Mouse (Mus musculus) left cerebral cortex, postnatal 25 days (tissue): Measurements from ENCODE around the gene Mff. TPM values are rescaled to one million over a fixed set of nuclear protein-coding genes. Genes with fewer than 3 reads are reported as not detected.
A peak's percentile ranks its signal among the peaks of the same experiment; 100 is the strongest.

Experiments used
- DNase-seq, 2 experiments: peaks; one replicate each; pipeline ENCODE4 v3.0.0; 2022; ENCODE audit warnings: low spot score in 2 of 2, mixed read lengths in 1 of 2
- intact Hi-C: fragments of 180-260 bp; cut with DNase I; formaldehyde crosslinking; loops from one replicate; pipeline ENCODE4 v1.15.1; 2025
- total RNA-seq, 2 experiments: library from RNA; stranded (reverse); gene quantifications; 2 replicates each; pipeline ENCODE4 v1.2.3; 2021

Gene Mff
- total RNA-seq, 2 experiments from 2014 or later: 274 to 279 TPM

- intact Hi-C loops: no loop called here
- no peak for DNase-seq
Observed at GRCm38 (mm10) chr1:82766641-82767040, 42.0 kb downstream of the Mff start.

- intact Hi-C loops: no loop called here
- no peak for DNase-seq
Observed at GRCm38 (mm10) chr1:82768269-82768668, 43.6 kb downstream of the Mff start, which contains the start of gene Tm4sf20. TSS of gene Tm4sf20 (minus strand) at chr1:82768461.

GRCm38 (mm10) chr1:82771022-82771586 is 46.4 kb downstream of the Mff start, which contains the start of gene Gm47791:
TSS of gene Gm47791 (minus strand) at chr1:82771243.
- DNase-seq: no peak
- intact Hi-C loops: no loop called here

DNA sequence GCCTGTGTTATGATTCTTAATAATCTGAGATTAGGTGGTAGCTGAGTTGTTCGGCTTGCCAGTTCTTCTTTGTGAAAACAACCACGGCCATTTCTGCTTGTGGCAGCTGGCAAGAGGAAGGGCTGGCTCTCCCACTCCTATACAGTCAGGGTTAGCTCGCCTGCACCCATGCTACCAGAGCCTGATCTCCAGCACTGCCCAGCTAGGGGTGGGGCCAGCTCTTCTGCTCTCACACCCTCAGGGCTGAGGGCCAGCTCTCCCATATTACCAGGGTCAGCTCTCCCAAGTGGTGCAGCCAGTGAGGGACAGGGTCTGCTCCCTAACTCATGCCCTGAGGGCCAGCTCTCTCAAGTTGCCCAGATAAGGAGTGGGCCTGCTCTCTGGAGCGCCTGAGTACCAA is 47.7 kb downstream of the Mff start:
- DNase-seq: no peak
- intact Hi-C loops: no loop called here

DNA sequence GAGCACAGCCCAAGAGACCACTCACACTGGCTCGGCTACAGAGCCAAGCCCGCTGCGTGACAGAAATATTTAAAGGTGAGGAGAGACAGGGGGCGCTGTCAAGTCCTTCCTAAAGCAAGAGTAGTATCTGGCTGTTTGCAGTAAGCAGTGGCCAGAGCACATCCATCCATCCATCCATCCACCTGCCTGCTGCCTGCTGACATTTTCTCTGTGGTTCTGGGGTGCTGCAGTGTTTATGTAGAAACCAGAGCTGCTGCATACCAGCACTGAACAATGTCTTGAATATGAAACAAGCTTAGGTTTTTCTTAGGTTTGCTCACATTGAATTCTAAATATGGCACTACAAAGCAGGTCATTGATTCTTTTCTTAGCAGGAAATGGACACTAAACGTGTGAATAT is 48.5 kb downstream of the Mff start:
- peak in 1 of 2 experiments; percentile 34 for DNase-seq
- intact Hi-C loops: no loop called here

- intact Hi-C loops: no loop called here
- peak in 1 of 2 experiments; percentile 53 for DNase-seq
Observed at GRCm38 (mm10) chr1:82775293-82775692, 50.6 kb downstream of the Mff start.

DNA sequence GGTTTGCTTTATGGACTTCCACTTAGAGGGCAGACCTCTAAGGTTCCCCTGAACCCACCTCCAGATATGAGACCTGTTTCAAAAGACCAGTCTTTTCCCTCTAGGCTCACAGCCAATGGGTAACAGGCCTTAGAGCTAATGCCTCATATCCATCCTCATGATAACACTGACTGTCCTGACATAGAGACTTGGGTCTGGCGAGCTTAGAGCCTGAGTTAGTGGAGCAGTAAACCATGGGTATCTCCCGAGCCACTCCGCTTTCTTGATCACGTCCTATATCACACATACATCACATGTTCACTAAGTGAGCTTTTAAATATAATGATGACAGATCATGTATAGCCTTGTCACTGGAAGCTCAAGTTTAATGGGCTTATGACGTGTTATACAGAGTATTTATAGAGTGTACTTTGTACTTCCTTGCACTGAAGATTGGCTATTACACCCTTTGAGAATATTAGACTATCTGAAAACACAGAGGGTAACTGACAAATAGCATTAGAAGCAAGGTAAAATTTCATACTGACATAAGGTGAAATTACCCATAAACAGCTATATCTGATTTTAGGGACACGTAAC is 54.8 kb downstream of the Mff start:
- no peak for DNase-seq
- intact Hi-C loops: no loop called here

- intact Hi-C loops: loop anchor here (10.0 kb wide), 1 partner anchor 931 kb away; no protein-coding TSS in a partner anchor
- DNase-seq: no peak
Observed at GRCm38 (mm10) chr1:82783559-82783958, 58.9 kb downstream of the Mff start.

- intact Hi-C loops: loop anchor here (5.0 to 10.0 kb wide), 2 partner anchors 402 to 929 kb away; no protein-coding TSS in a partner anchor
- DNase-seq: no peak
Observed at GRCm38 (mm10) chr1:82785546-82785945, 60.9 kb downstream of the Mff start.

DNA sequence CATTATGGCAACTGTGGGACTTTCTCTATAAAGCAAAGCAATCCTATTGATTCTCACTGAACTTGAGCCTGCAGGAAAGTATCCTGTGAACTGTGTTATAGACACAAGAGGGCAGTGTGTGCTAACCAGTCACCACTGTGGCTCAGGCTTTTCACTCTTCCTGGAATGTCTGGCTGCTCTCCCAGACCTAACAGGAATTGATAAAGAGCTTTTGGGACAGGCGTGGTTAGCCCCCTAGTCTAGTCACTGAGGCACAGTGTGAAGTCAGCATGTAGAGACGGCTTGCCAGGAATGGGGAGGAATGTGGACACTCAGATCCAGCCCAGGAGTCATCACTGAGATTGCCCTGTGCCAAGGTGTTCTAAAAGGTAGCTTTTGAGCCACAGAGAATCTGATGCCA is 62.7 kb downstream of the Mff start:
- intact Hi-C loops: loop anchor here (2.0 to 10.0 kb wide), 4 partner anchors 51 to 927 kb away; partner anchors contain the start of gene Agfg1
- DNase-seq: peak; percentile 66 to 83

- peak in 1 of 2 experiments; percentile 42 for DNase-seq
- intact Hi-C loops: loop anchor here (5.0 to 10.0 kb wide), 2 partner anchors 399 to 927 kb away; no protein-coding TSS in a partner anchor
Observed at GRCm38 (mm10) chr1:82788070-82788469, 63.4 kb downstream of the Mff start.

GRCm38 (mm10) chr1:82791105-82791504 is 66.4 kb downstream of the Mff start:
- intact Hi-C loops: loop anchor here (5.0 kb wide), 1 partner anchor 286 kb away; no protein-coding TSS in a partner anchor
- DNase-seq: no peak

GRCm38 (mm10) chr1:82792238-82792637 is 67.5 kb downstream of the Mff start:
- intact Hi-C loops: loop anchor here (5.0 kb wide), 1 partner anchor 285 kb away; no protein-coding TSS in a partner anchor
- DNase-seq: no peak

DNA sequence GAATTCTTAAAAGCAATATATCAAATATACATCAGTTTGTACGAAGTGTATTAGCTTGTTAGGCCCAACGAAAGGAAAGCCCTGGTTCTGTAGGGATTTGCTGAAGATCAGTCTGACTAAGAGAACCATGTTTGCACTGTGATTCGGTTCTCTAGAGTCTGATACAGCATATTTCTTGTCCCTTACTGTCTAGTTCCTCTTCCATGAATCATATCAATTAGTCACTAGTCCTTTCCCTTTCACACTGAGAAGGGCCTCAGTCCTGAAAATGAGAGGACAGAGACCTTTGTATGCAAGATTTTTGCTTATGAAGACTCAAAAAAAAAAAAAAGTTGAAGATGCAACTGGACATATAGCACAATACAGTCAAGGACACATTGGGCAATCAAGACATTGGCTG is 68.4 kb downstream of the Mff start:
- intact Hi-C loops: loop anchor here (5.0 kb wide), 1 partner anchor 284 kb away; no protein-coding TSS in a partner anchor
- DNase-seq: no peak

DNA sequence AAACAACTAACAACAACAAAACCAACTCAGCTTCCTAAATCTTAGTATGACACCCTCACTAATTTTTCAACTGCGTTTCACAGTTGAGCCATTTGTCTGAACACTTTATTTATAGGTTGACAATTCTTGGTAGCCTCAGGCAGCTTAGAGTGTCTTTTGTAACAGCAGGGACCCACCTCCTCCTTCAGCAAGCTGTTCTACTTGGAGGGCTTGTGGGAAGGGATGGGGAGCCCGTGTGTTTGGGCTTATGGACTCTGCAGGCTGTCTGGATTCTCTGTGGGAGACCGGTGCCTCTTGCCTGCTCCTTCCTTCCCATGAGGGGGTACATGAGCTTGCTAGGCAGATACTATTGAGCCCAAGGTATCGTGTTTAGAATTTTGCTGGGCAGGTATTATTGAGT is 69.3 kb downstream of the Mff start:
- intact Hi-C loops: loop anchor here (5.0 kb wide), 1 partner anchor 283 kb away; no protein-coding TSS in a partner anchor
- DNase-seq: peak; percentile 43 to 85

- intact Hi-C loops: no loop called here
Observed at GRCm38 (mm10) chr1:82795211-82795610, 70.5 kb downstream of the Mff start.

DNA sequence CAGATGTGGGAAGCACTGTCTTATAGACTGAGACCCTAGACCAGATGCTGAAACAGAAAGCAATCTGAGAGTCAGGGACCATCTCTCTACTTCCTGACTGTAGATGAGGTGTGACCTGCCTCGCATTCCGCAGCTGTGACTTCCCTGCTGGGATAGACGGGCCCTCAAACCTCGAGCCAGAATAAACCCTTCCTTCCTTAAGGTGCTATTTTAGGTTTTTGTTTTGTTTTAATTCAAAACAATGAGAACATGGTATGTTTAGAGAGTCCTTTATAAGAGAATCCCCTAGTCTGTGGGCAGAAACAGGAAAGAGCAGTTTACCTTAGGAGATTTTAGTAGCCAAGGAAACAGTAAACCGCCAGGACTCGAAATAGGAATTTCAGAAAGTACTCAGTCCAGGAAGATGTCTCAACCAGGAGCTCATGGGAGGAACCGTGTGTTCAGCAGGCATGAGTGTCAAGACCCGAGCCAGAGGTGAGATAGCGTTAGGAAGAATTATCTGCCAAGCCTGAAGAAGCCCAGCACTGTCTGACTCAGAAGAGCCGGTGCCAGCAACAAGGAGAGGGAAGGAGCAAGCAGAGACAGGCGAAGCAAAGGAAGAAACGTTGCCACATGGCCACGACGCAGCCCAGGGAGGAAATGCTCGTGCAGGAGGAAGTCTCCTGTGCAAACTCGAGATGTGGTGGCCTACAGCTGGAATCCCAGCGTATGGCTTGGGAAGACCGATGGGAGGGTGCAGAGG is 71.2 kb downstream of the Mff start:
- intact Hi-C loops: no loop called here
- peak in 1 of 2 experiments; percentile 23 for DNase-seq

More at GRCm38 (mm10) chr1:82795211-82795610, 70.5 kb downstream of the Mff start:
- DNase-seq: no peak

GRCm38 (mm10) chr1:82797088-82797487 is 72.4 kb downstream of the Mff start:
- intact Hi-C loops: no loop called here
- DNase-seq: no peak

GRCm38 (mm10) chr1:82798304-82798703 is 73.6 kb downstream of the Mff start:
- no peak for DNase-seq
- intact Hi-C loops: no loop called here

GRCm38 (mm10) chr1:82798922-82799321 is 74.2 kb downstream of the Mff start:
- DNase-seq: no peak
- intact Hi-C loops: no loop called here
